Mouse (Mus musculus) megakaryocyte-erythroid progenitor cell, adult 5 weeks (primary cell): ENCODE data around the gene Snrpb2. TPM values are rescaled to one million over a fixed set of nuclear protein-coding genes. Genes with fewer than 3 reads are reported as not detected.

Source experiments
- polyA plus RNA-seq: library from polyadenylated mRNA; stranded (reverse); fragments of >175 nt; gene quantifications from 2 replicates; pipeline ENCODE4 v1.2.3, GENCODE M21; 2012

The Snrpb2 gene
- polyA plus RNA-seq, result 4.7 and 9.5 TPM in 2 replicates

DNA sequence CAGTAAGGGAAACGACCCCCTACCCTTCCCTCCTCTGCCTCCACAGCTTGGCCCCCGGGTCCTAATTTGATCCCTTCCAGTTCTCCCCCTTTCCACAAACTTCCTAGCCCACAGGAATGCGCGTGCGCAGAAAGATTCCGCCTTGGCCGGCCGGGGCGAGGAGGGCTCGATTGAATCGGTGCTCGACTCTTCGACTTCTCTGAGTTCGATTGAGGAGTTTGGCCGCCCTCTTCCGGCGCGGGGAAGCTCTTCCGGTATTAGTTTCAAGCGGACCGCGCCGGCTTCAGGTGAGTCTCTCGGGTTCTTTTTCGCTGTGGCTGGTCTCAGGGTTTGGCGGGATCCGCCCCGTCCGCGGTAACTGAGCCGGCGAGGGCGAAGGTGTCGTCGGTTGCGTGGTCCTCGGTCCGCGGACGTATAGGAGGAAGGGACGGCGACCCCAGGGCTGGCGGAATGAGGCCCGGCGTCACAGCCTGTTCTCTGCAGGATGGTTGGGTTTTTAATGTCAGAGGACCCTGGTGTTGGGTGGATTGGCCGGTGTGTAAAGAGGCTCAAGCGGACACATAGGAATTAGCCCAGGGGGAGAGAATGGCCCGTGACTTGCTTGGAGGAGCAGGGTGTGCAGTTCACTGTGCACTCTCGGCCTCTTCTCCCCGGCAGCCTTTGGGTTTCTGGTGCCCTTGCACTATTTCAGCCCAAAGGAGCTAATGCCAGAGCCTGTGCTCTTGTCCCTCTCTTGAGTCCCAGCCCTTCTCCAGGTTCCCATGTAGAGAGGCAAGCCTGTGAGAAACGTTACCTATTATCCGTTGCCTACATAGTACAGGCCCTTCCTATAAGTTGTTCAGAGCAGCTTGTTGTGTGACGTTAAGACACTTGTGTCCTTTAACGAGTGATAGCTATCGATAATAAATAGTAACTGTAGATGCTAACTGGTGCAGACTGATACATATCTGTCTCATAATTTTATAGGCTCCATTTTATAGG is at the start of gene Snrpb2:
Gene Snrpb2, plus strand, starts transcription at position 228 of the 981 bp plus-strand sequence.

GRCm38 (mm10) chr2:143078198-143078851 is 15.5 kb downstream of the Snrpb2 start, which contains the start of gene Otor:
Otor (plus strand) TSS chr2:143078473.

Other genes with a start within 250 kb of the Snrpb2 start
- gene Kif16b, start 161.5 kb upstream of the Snrpb2 start, polyA plus RNA-seq, result 4.9 and 6.5 TPM in 2 replicates
- gene Otor, start 15.4 kb downstream of the Snrpb2 start, polyA plus RNA-seq, result not detected in 2 replicates